Mouse (Mus musculus) megakaryocyte, embryonic 14.5 days (primary cell): ENCODE data around the gene Phactr3. TPM values are rescaled to one million over a fixed set of nuclear protein-coding genes. Genes with fewer than 3 reads are reported as not detected.
"Not testable (repeated sequence)": the region's sequence is repeated elsewhere in the genome, so short reads cannot be mapped to it uniquely, and the experiment has no call there.

Experiments
- H3K27me3 ChIP-seq: replicated peaks from 2 replicates; pipeline ENCODE3; 2012; ENCODE audit warnings: inconsistent platforms
- H3K36me3 ChIP-seq: replicated peaks from 2 replicates; pipeline ENCODE3; 2012; ENCODE audit warnings: low read length, inconsistent platforms, mixed read lengths
- H3K4me1 ChIP-seq: 2 replicates; pipeline ENCODE4 v1.6.1; 2012; ENCODE audit warnings: inconsistent platforms
- H3K4me3 ChIP-seq: replicated peaks from 2 replicates; pipeline ENCODE3; 2012; ENCODE audit warnings: moderate library complexity, mild to moderate bottlenecking, inconsistent platforms
- H3K9me3 ChIP-seq: 2 replicates; pipeline ENCODE4 v1.6.1; 2012; ENCODE audit warnings: inconsistent platforms
- FLI1 ChIP-seq: IDR thresholded peaks from 2 replicates; pipeline ENCODE4 v1.6.1; 2012; ENCODE audit warnings: low read length, inconsistent platforms, mixed read lengths
- GATA1 ChIP-seq: IDR thresholded peaks from 3 replicates; pipeline ENCODE4 v1.6.1; 2012; ENCODE audit warnings: mixed read lengths, low read length, inconsistent platforms, borderline replicate concordance
- polyA plus RNA-seq: library from polyadenylated mRNA; stranded (reverse); fragments of >175 nt; gene quantifications from 2 replicates; pipeline ENCODE4 v1.2.3, GENCODE M21; 2012; ENCODE audit warnings: low replicate concordance; ENCODE audit not compliant: insufficient read depth

The Phactr3 gene
- polyA plus RNA-seq: 1.2 and 2.3 TPM in 2 replicates

DNA sequence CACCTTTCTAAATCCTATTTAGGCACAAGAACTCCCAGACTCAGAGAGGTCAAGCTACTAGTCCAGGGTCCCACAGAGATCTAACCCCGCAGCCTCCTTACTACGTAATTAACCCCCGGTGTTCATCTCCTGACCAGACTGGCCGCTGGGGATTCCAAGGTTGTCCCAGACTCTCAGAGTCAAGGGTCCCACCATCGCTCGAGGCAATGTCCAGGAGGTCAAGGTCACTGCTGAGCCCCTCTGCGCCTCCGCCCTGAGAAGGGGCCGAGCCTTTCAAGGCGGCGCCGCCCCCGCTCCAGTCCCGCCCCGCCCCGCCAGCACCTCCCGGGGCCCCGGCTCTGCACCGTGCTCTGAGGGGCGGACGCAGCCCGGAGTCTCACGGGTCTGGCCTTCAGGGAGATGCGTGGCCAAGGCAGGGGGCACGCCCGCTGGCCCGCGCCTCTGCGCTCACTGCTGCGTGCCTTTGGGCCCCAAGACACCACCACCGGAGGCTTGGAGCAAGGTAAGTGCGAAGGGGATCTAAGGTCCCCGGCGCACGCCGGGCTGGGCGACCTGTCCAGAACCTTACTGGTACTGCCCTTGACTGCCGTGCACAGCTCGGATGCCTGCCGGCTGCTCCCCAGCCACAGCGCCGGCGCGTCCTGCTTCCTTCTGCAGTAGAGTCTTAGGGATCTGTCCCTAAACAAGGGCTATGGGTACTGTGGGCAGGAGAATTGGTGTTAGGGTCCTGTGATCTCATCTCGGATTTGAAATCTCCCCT, at the start of gene Phactr3:
Gene Phactr3 (plus strand): TSS at position 175 of the 760 bp plus-strand sequence.
- TF ChIP-seq GATA1: no peak
- TF ChIP-seq FLI1: no peak
- Histone ChIP-seq H3K4me3 (peak within 1 kb of the TSS; percentile 83), H3K36me3 (no peaks in the 10 kb centered on the region), H3K4me1 (peaks cover 30% of the 10 kb centered on the region), H3K9me3 (peaks cover 14% of the 10 kb centered on the region), H3K27me3 (peaks cover 80% of the 10 kb centered on the region)

DNA sequence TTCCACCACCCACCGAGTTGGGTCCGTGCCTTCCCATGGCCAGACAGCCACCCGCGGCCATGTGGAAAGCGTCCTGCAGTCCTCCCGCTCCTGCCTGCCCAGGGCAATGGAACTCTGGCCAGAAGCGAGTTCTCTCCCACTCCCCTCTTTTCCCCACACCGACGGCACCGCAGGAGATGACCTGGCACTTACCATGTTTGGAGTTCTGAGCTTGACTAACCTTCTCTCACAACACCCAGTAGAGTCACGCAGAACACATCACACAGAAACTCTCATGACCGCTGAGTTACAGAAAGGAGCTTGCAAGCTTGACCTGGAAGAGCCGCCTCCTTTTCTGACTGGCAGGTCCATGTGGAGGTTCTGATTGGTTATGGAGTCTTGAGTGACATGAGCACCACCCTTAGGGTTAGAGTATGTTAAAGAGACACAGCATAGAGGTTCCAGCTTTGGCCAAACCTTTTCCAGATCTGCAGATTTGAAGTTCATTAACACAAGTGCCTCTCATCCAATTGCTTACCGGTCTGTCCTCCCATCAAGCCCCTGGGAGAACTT, 40.5 kb upstream of the Phactr3 start, which contains the start of gene Zfp931:
Gene Zfp931 (minus strand): TSS at position 311 of the 552 bp plus-strand sequence.
- not testable (repeated sequence) for H3K27me3 ChIP-seq, H3K36me3 ChIP-seq, H3K9me3 ChIP-seq, H3K4me1 ChIP-seq
- peak within 1 kb of the TSS; percentile 86 for H3K4me3 ChIP-seq

GRCm38 (mm10) chr2:178089586-178089985, 29.2 kb upstream of the Phactr3 start:
- Histone ChIP-seq H3K4me1 (no peaks in the 10 kb centered on the region), H3K9me3 (no peaks in the 10 kb centered on the region), H3K4me3 (no peak overlapping the region), H3K27me3 (no peaks in the 10 kb centered on the region), H3K36me3 (no peaks in the 10 kb centered on the region)
- TF ChIP-seq FLI1: no peak

DNA sequence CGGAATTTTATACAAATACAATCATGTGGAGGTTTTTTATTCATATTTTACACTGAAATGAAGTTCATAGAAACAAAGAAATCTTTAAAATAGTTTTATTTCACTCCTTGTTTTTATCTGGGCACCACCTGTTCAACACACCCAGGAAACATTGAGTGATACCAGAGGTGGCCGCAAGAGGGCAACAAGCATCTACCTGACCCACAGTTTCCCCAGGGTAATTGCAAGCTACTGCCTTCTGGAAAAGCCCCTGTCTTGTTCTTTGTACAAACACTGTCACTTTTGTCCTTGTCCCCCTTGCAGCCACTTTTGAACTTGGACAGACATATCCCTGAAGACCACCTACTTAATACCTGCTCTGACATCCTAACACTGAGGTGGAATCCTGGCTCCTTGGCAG, 20.8 kb upstream of the Phactr3 start:
- Histone ChIP-seq H3K4me3 (no peak overlapping the region), H3K4me1 (peaks cover 11% of the 10 kb centered on the region; the same call in 1 of the 2 replicates), H3K36me3 (no peaks in the 10 kb centered on the region), H3K27me3 (peaks cover 11% of the 10 kb centered on the region), H3K9me3 (no peaks in the 10 kb centered on the region)
- TF ChIP-seq FLI1 (no peak), GATA1 (no peak)

GRCm38 (mm10) chr2:178101957-178102356, 16.8 kb upstream of the Phactr3 start:
- TF ChIP-seq FLI1: no peak
- TF ChIP-seq GATA1: no peak
- H3K9me3 ChIP-seq: no peaks in the 10 kb centered on the region
- H3K4me1 ChIP-seq: peaks cover 11% of the 10 kb centered on the region; the same call in 1 of the 2 replicates
- no peak overlapping the region for H3K4me3 ChIP-seq
- no peaks in the 10 kb centered on the region for H3K36me3 ChIP-seq
- H3K27me3 ChIP-seq: peaks cover 14% of the 10 kb centered on the region

DNA sequence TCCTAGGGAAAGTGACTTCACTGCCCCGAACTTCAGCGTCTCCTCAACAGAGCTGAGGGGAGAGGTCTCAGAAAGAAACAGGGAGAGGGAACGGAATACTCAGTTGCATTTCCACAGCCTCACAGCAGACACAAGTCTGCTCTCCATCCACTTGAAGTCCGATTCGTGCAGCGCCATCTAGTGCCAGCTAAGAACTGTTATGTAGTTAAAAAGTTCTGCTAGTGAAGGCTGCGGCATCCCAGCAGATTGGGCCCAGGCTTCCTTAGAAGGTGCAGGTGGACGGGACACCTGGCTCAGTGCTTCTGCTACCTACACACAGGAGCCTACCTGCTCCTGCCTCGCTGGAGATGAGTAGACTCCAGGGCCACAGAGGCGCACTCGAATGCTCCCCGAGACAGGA, 829 bp upstream of the Phactr3 start:
- TF ChIP-seq GATA1 (no peak), FLI1 (no peak)
- no peaks in the 10 kb centered on the region for H3K36me3 ChIP-seq
- peaks cover 30% of the 10 kb centered on the region for H3K4me1 ChIP-seq
- peaks cover 70% of the 10 kb centered on the region for H3K27me3 ChIP-seq
- H3K4me3 ChIP-seq: no peak overlapping the region
- H3K9me3 ChIP-seq: peaks cover 14% of the 10 kb centered on the region

GRCm38 (mm10) chr2:178119561-178120355, 983 bp downstream of the Phactr3 start:
- Histone ChIP-seq H3K4me3 (peak overlapping the region; percentile 83), H3K9me3 (peaks cover 14% of the 10 kb centered on the region), H3K27me3 (peaks cover 81% of the 10 kb centered on the region), H3K4me1 (peaks cover 30% of the 10 kb centered on the region), H3K36me3 (no peaks in the 10 kb centered on the region)
- TF ChIP-seq GATA1: no peak
- TF ChIP-seq FLI1: no peak

DNA sequence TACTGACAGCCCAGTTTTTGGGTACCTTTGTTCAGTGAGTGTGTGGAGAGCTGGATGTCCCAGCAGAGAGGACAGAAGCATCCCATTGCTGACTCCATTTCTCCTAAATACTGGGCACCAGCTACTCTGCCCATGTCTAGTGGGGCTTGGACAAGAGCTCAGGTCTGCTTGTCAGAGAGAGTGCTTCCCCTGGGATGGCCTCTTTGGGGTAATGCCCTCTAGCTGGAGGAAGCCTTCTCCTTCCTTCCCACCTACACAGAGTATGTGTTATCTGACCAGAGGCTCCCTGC, 1.5 kb downstream of the Phactr3 start:
- no peak overlapping the region for H3K4me3 ChIP-seq
- H3K36me3 ChIP-seq: no peaks in the 10 kb centered on the region
- TF ChIP-seq FLI1 (no peak), GATA1 (no peak)
- peaks cover 11% of the 10 kb centered on the region for H3K9me3 ChIP-seq
- peaks cover 80% of the 10 kb centered on the region for H3K27me3 ChIP-seq
- H3K4me1 ChIP-seq: peaks cover 30% of the 10 kb centered on the region

- TF ChIP-seq GATA1 (no peak), FLI1 (no peak)
These were observed 2.0 kb downstream of the Phactr3 start for GRCm38 (mm10) chr2:178120651-178121374.

More at GRCm38 (mm10) chr2:178120651-178121374, 2.0 kb downstream of the Phactr3 start:
- no peaks in the 10 kb centered on the region for H3K36me3 ChIP-seq
- peaks cover 30% of the 10 kb centered on the region for H3K4me1 ChIP-seq
- H3K27me3 ChIP-seq: peaks cover 79% of the 10 kb centered on the region
- H3K9me3 ChIP-seq: peaks cover 10% of the 10 kb centered on the region
- H3K4me3 ChIP-seq: no peak overlapping the region
